12 mouse cellular contexts compared by ENCODE assay signal in genomic region chr10:20076541-20077469, GRCm38 (mm10).
DNase-seq lines count a peak whose midpoint lies in the region; ATAC-seq and TF ChIP-seq lines count a peak whose summit lies in the region.
"Had no signal": no experiment of that assay in that cellular context is flagged by ENCODE, and none has a peak within 500 bp of the region (broad histone marks: within the 10 kb centered on the region; RNA-seq: fewer than 3 reads in every experiment).

No protein-coding gene starts in this region.

- H3K4me2 ChIP-seq in liver, embryonic 14.5 days (ENCODE audit: low read depth), result no peak overlapping the region
- H3K4me2 ChIP-seq in liver, embryonic 11.5 days, result no peak overlapping the region
- no peak overlapping the region for H3K4me2 ChIP-seq in liver, embryonic 15.5 days
- no peak overlapping the region for H3K4me2 ChIP-seq in stomach, postnatal 0 days (replicated peaks; ENCODE audit: low read depth)
- no peak overlapping the region for H3K4me2 ChIP-seq in forebrain, embryonic 12.5 days
- H3K4me2 ChIP-seq: embryonic facial prominence, embryonic 12.5 days had no signal

- peaks cover 0 to 8% of the 10 kb centered on the region in 2 experiments; a peak in 2 of 4 replicates for H3K4me1 ChIP-seq in liver, embryonic 14.5 days (replicated peaks; ENCODE audit: control insufficient read depth in 2 of 2, insufficient read depth in 2 of 2, low read length in 1 of 2)
- no peaks in the 10 kb centered on the region for H3K4me1 ChIP-seq in liver, embryonic 11.5 days (replicated peaks; ENCODE audit: control insufficient read depth, insufficient read depth, low read length)
- peaks cover 12% of the 10 kb centered on the region for H3K4me1 ChIP-seq in liver, embryonic 15.5 days (replicated peaks)
- no peaks in the 10 kb centered on the region for H3K4me1 ChIP-seq in stomach, postnatal 0 days (replicated peaks; ENCODE audit: control insufficient read depth, insufficient read depth)
- H3K4me1 ChIP-seq in forebrain, embryonic 12.5 days, result no peaks in the 10 kb centered on the region
- H3K4me1 ChIP-seq: embryonic facial prominence, embryonic 12.5 days; hindbrain, embryonic 10.5 days had no signal

- 50% methylated on average over 13 of the region's 13 CpGs for WGBS in liver, embryonic 14.5 days (ENCODE audit: insufficient replicate concordance)
- 63% methylated on average over 13 of the region's 13 CpGs for WGBS in liver, embryonic 11.5 days
- 54% methylated on average over 13 of the region's 13 CpGs for WGBS in liver, embryonic 15.5 days (ENCODE audit: insufficient replicate concordance)
- WGBS in stomach, postnatal 0 days, result 56% methylated on average over 13 of the region's 13 CpGs
- 79% methylated on average over 13 of the region's 13 CpGs for WGBS in forebrain, embryonic 12.5 days

- H3K36me3 ChIP-seq in liver, embryonic 14.5 days (replicated peaks; ENCODE audit: control insufficient read depth, insufficient read depth, low read depth), result no peaks in the 10 kb centered on the region
- no peaks in the 10 kb centered on the region for H3K36me3 ChIP-seq in liver, embryonic 11.5 days (ENCODE audit: control insufficient read depth, insufficient read depth, low read length)
- no peaks in the 10 kb centered on the region for H3K36me3 ChIP-seq in liver, embryonic 15.5 days (replicated peaks)
- no peaks in the 10 kb centered on the region; the same call in 1 of the 2 replicates for H3K36me3 ChIP-seq in stomach, postnatal 0 days (ENCODE audit: control insufficient read depth, insufficient read depth, low read length)
- no peaks in the 10 kb centered on the region for H3K36me3 ChIP-seq in forebrain, embryonic 12.5 days (replicated peaks)
- H3K36me3 ChIP-seq: hindbrain, embryonic 10.5 days had no signal

- no peak overlapping the region for H3K4me3 ChIP-seq in liver, embryonic 14.5 days (ENCODE audit: insufficient read depth in 1 of 2, low read depth in 2 of 2, low read length in 2 of 2)
- H3K4me3 ChIP-seq in liver, embryonic 11.5 days (ENCODE audit: low read depth, low read length), result no peak overlapping the region
- H3K4me3 ChIP-seq in liver, embryonic 15.5 days (replicated peaks), result no peak overlapping the region
- H3K4me3 ChIP-seq in stomach, postnatal 0 days (ENCODE audit: low read depth, low read length), result no peak overlapping the region
- H3K4me3 ChIP-seq in layer of hippocampus, adult 2 months, result no peak overlapping the region
- no peak overlapping the region for H3K4me3 ChIP-seq in forebrain, embryonic 12.5 days (replicated peaks)
- H3K4me3 ChIP-seq: embryonic facial prominence, embryonic 12.5 days; hindbrain, embryonic 10.5 days had no signal

- DNase-seq in liver, embryonic 14.5 days (ENCODE audit: low read depth in 3 of 3, low spot score in 3 of 3), result peak; percentile 16 to 28 (median 26)
- no peak for DNase-seq in liver, embryonic 11.5 days (ENCODE audit: low spot score)
- peak; percentile 42 for DNase-seq in adrenal gland, postnatal 10 days
- no peak for DNase-seq in stomach, postnatal 0 days (ENCODE audit: low spot score)
- no peak for DNase-seq in layer of hippocampus, adult 2 months (ENCODE audit: low spot score in 2 of 2)
- DNase-seq in spleen, adult 12 weeks (ENCODE audit: low spot score), result no peak
- DNase-seq: cerebellum, adult 18-20 months had no signal

- no peaks in the 10 kb centered on the region for H3K9me3 ChIP-seq in liver, embryonic 14.5 days (ENCODE audit: control insufficient read depth, low read length)
- no peaks in the 10 kb centered on the region for H3K9me3 ChIP-seq in liver, embryonic 11.5 days (ENCODE audit: control insufficient read depth, low read length)
- no peaks in the 10 kb centered on the region for H3K9me3 ChIP-seq in liver, embryonic 15.5 days (replicated peaks)
- H3K9me3 ChIP-seq in stomach, postnatal 0 days (ENCODE audit: control insufficient read depth, low read length), result no peaks in the 10 kb centered on the region
- H3K9me3 ChIP-seq in forebrain, embryonic 12.5 days, result no peaks in the 10 kb centered on the region
- H3K9me3 ChIP-seq: embryonic facial prominence, embryonic 12.5 days; hindbrain, embryonic 10.5 days had no signal

- TF ChIP-seq EP300 in liver, embryonic 14.5 days (IDR thresholded peaks at IDR 0.05; ENCODE audit: low read depth), result no peak
- TF ChIP-seq EP300 in stomach, postnatal 0 days (optimal IDR thresholded peaks at IDR 0.05), result no peak

- H3K27ac ChIP-seq in liver, embryonic 14.5 days, result no peak overlapping the region
- H3K27ac ChIP-seq in liver, embryonic 11.5 days (ENCODE audit: low read depth, low read length), result no peak overlapping the region; the same call in 1 of the 2 replicates
- H3K27ac ChIP-seq in liver, embryonic 15.5 days (replicated peaks), result peak overlapping the region; percentile 61; the same call in 1 of the 2 replicates
- peak overlapping the region; percentile 63 for H3K27ac ChIP-seq in stomach, postnatal 0 days (replicated peaks)
- H3K27ac ChIP-seq in layer of hippocampus, adult 2 months, result no peak overlapping the region
- H3K27ac ChIP-seq in forebrain, embryonic 12.5 days, result no peak overlapping the region
- H3K27ac ChIP-seq: embryonic facial prominence, embryonic 12.5 days; hindbrain, embryonic 10.5 days; kidney, postnatal 0 days had no signal

- no peaks in the 10 kb centered on the region for H3K27me3 ChIP-seq in liver, embryonic 14.5 days (ENCODE audit: control insufficient read depth, insufficient read depth, low read length)
- H3K27me3 ChIP-seq in liver, embryonic 11.5 days (replicated peaks; ENCODE audit: control insufficient read depth, insufficient read depth, low read length), result no peaks in the 10 kb centered on the region
- H3K27me3 ChIP-seq in liver, embryonic 15.5 days, result no peaks in the 10 kb centered on the region
- no peaks in the 10 kb centered on the region for H3K27me3 ChIP-seq in stomach, postnatal 0 days (ENCODE audit: control insufficient read depth, insufficient read depth, low read length)
- no peaks in the 10 kb centered on the region for H3K27me3 ChIP-seq in forebrain, embryonic 12.5 days
- H3K27me3 ChIP-seq: embryonic facial prominence, embryonic 12.5 days had no signal

- no peak for TF ChIP-seq CTCF in liver, embryonic 14.5 days (IDR thresholded peaks at IDR 0.05; ENCODE audit: low read depth)
- TF ChIP-seq CTCF in stomach, postnatal 0 days (IDR thresholded peaks at IDR 0.05; ENCODE audit: low read depth), result no peak
- no peak for TF ChIP-seq CTCF in layer of hippocampus, adult 2 months (conservative IDR thresholded peaks at IDR 0.05)

- no peak overlapping the region for H3K9ac ChIP-seq in liver, embryonic 14.5 days (replicated peaks)
- no peak overlapping the region for H3K9ac ChIP-seq in liver, embryonic 11.5 days (ENCODE audit: low read depth, low read length)
- H3K9ac ChIP-seq in liver, embryonic 15.5 days, result no peak overlapping the region
- no peak overlapping the region for H3K9ac ChIP-seq in stomach, postnatal 0 days (ENCODE audit: low read length)
- H3K9ac ChIP-seq in forebrain, embryonic 12.5 days, result no peak overlapping the region
- H3K9ac ChIP-seq: embryonic facial prominence, embryonic 12.5 days had no signal

- ATAC-seq in liver, embryonic 14.5 days (ENCODE audit: insufficient read depth), result peak; percentile 50; the same call in 1 of the 2 replicates
- ATAC-seq in liver, embryonic 11.5 days (replicated peaks; ENCODE audit: low FRiP score), result no peak
- peak; percentile 60; the same call in 1 of the 2 replicates for ATAC-seq in liver, embryonic 15.5 days (ENCODE audit: insufficient read depth)
- ATAC-seq in stomach, postnatal 0 days (ENCODE audit: low FRiP score, low TSS enrichment), result peak; percentile 85
- no peak for ATAC-seq in forebrain, embryonic 12.5 days (ENCODE audit: low FRiP score)

Comparison
In these comparisons a context has a peak if more than half of its experiments do, and no peak if none do; other contexts are left out.
1. ATAC-seq: peak in liver, embryonic 14.5 days (single experiment), liver, embryonic 15.5 days (single experiment) and stomach, postnatal 0 days (single experiment); none in liver, embryonic 11.5 days (single experiment) and forebrain, embryonic 12.5 days (single experiment).
2. DNase-seq: peak in liver, embryonic 14.5 days (3 of 3) and adrenal gland, postnatal 10 days (single experiment); none in liver, embryonic 11.5 days (single experiment), stomach, postnatal 0 days (single experiment), layer of hippocampus, adult 2 months (0 of 2) and spleen, adult 12 weeks (single experiment).
3. H3K27ac ChIP-seq: peak in liver, embryonic 15.5 days (single experiment) and stomach, postnatal 0 days (single experiment); none in liver, embryonic 14.5 days (single experiment), liver, embryonic 11.5 days (single experiment), layer of hippocampus, adult 2 months (single experiment) and forebrain, embryonic 12.5 days (single experiment).